Mouse (Mus musculus) gastrocnemius, adult 18-20 months (tissue): ENCODE results near the gene Vmn2r28. TPM values are rescaled to one million over a fixed set of nuclear protein-coding genes. Genes with fewer than 3 reads are reported as not detected.
"Not testable (repeated sequence)": the region's sequence is repeated elsewhere in the genome, so short reads cannot be mapped to it uniquely, and the experiment has no call there.

Experiments used
- DNase-seq: peaks from one replicate; pipeline ENCODE4 v3.0.0; 2021; ENCODE audit warnings: low spot score
- long read RNA-seq, 2 experiments: library from polyadenylated mRNA; stranded (forward); transcript quantifications; one replicate each; pipeline ENCODE4 v2.0.0; 2021
- total RNA-seq, 2 experiments: library from RNA; stranded (reverse); gene quantifications; 2 replicates each; pipeline ENCODE4 v1.2.3; 2021

The Vmn2r28 gene
- not detected for total RNA-seq
- long read RNA-seq, experiment 1: 0 reads
- long read RNA-seq, experiment 2: 0 reads

GRCm38 (mm10) chr7:5493856-5494255 is at the start of gene Vmn2r28:
Gene Vmn2r28, minus strand, starts transcription at chr7:5493956.
- DNase-seq: not testable (repeated sequence)

- DNase-seq: not testable (repeated sequence)
Observed at GRCm38 (mm10) chr7:5540770-5541436, 47.1 kb upstream of the Vmn2r28 start.

- no peak for DNase-seq
Observed at GRCm38 (mm10) chr7:5456674-5457073, 37.1 kb downstream of the Vmn2r28 start, which contains the start of gene Vmn1r59. Gene Vmn1r59, minus strand, starts transcription at chr7:5456774.

GRCm38 (mm10) chr7:5454011-5454410 is 39.7 kb downstream of the Vmn2r28 start:
- not testable (repeated sequence) for DNase-seq

GRCm38 (mm10) chr7:5448627-5449026 is 45.1 kb downstream of the Vmn2r28 start:
- DNase-seq: no peak

Other genes with a start within 250 kb of the Vmn2r28 start
- not detected for gene Gm5065, start 143.4 kb downstream of the Vmn2r28 start, total RNA-seq
- gene Nlrp2, start 142.9 kb downstream of the Vmn2r28 start, total RNA-seq: not detected
- gene Vmn1r58, start 80.6 kb downstream of the Vmn2r28 start, total RNA-seq: not detected
- gene Vmn1r59, start 37.2 kb downstream of the Vmn2r28 start, total RNA-seq: not detected
- not detected for gene Vmn1r60, start 53.4 kb upstream of the Vmn2r28 start, total RNA-seq
- not detected for gene Vmn1r61, start 119.3 kb upstream of the Vmn2r28 start, total RNA-seq
- not detected for gene Vmn1r62, start 179.7 kb upstream of the Vmn2r28 start, total RNA-seq